Mouse (Mus musculus): Measurements from ENCODE around the gene Tbrg1. TPM values are rescaled to one million over a fixed set of nuclear protein-coding genes. Genes with fewer than 3 reads are reported as not detected.
A peak's percentile ranks its signal among the peaks of the same experiment; 100 is the strongest.

Tbrg1 gene
- polyA plus RNA-seq, 1 experiment from 2014 or later: 139 TPM

GRCm38 (mm10) chr9:37659413-37659812 is 2.3 kb upstream of the Tbrg1 start:
- no peak overlapping the region for H3K4me3 ChIP-seq (replicated peaks)
- WGBS: 78% methylated on average over 6 of the region's 6 CpGs
- H3K4me1 ChIP-seq: peaks cover 4% of the 10 kb centered on the region; the same call in 1 of the 2 replicates
- no peak overlapping the region for H3K4me2 ChIP-seq
- no peak overlapping the region for H3K27ac ChIP-seq
- ATAC-seq (ENCODE audit: insufficient read depth, low FRiP score, low read depth): no peak
- H3K9ac ChIP-seq: no peak overlapping the region
- H3K36me3 ChIP-seq: 0 out of 2 replicates have a peak, but pooled peaks cover under 1% of the 10 kb centered on the region
- H3K27me3 ChIP-seq (replicated peaks): no peaks in the 10 kb centered on the region
- H3K9me3 ChIP-seq: no peaks in the 10 kb centered on the region

- WGBS: under 1% methylated on average over 10 of the region's 10 CpGs
- H3K9me3 ChIP-seq: no peaks in the 10 kb centered on the region
- peak overlapping the region; percentile 85 for H3K4me3 ChIP-seq (replicated peaks)
- ATAC-seq (ENCODE audit: insufficient read depth, low FRiP score, low read depth): 0 out of 2 replicates have a peak, but pooled peaks have one; percentile 25
- H3K4me1 ChIP-seq: peaks cover 4% of the 10 kb centered on the region; the same call in 1 of the 2 replicates
- H3K27me3 ChIP-seq (replicated peaks): no peaks in the 10 kb centered on the region
- H3K27ac ChIP-seq: peak overlapping the region; percentile 96
- H3K4me2 ChIP-seq: peak overlapping the region; percentile 66
- peaks cover 20% of the 10 kb centered on the region for H3K36me3 ChIP-seq
- H3K9ac ChIP-seq: peak overlapping the region; percentile 76
These were observed 652 bp downstream of the Tbrg1 start for GRCm38 (mm10) chr9:37656439-37656881.

- Histone ChIP-seq H3K4me3 (replicated peaks) (peak overlapping the region; percentile 85), H3K27me3 (replicated peaks) (no peaks in the 10 kb centered on the region), H3K4me1 (peaks cover 4% of the 10 kb centered on the region; the same call in 1 of the 2 replicates), H3K4me2 (peak overlapping the region; percentile 66), H3K27ac (peak overlapping the region; percentile 96; the same call in 1 of the 2 replicates), H3K36me3 (peaks cover 25% of the 10 kb centered on the region), H3K9ac (peak overlapping the region; percentile 76; the same call in 1 of the 2 replicates), H3K9me3 (no peaks in the 10 kb centered on the region)
- WGBS: 52% methylated on average over 8 of the region's 8 CpGs
- ATAC-seq (ENCODE audit: insufficient read depth, low FRiP score, low read depth): no peak
These were observed 1.2 kb downstream of the Tbrg1 start for GRCm38 (mm10) chr9:37655961-37656360.

GRCm38 (mm10) chr9:37653836-37654235 is 3.3 kb downstream of the Tbrg1 start:
- H3K4me2 ChIP-seq: no peak overlapping the region
- H3K4me1 ChIP-seq: peaks cover 4% of the 10 kb centered on the region; the same call in 1 of the 2 replicates
- ATAC-seq (ENCODE audit: insufficient read depth, low FRiP score, low read depth): no peak
- H3K4me3 ChIP-seq (replicated peaks): no peak overlapping the region
- H3K9ac ChIP-seq: no peak overlapping the region
- no peaks in the 10 kb centered on the region for H3K9me3 ChIP-seq
- no peak overlapping the region for H3K27ac ChIP-seq
- peaks cover 44% of the 10 kb centered on the region for H3K36me3 ChIP-seq
- WGBS: 82% methylated on average over 5 of the region's 5 CpGs
- H3K27me3 ChIP-seq (replicated peaks): no peaks in the 10 kb centered on the region

GRCm38 (mm10) chr9:37650639-37651038 is 6.5 kb downstream of the Tbrg1 start:
- no peak overlapping the region for H3K27ac ChIP-seq
- H3K27me3 ChIP-seq (replicated peaks): no peaks in the 10 kb centered on the region
- peaks cover 53% of the 10 kb centered on the region for H3K36me3 ChIP-seq
- H3K9me3 ChIP-seq: no peaks in the 10 kb centered on the region
- H3K9ac ChIP-seq: no peak overlapping the region
- no peak overlapping the region for H3K4me2 ChIP-seq
- no peak for ATAC-seq (ENCODE audit: insufficient read depth, low FRiP score, low read depth)
- H3K4me3 ChIP-seq (replicated peaks): no peak overlapping the region
- 91% methylated on average over 5 of the region's 5 CpGs for WGBS
- H3K4me1 ChIP-seq: peaks cover 4% of the 10 kb centered on the region; the same call in 1 of the 2 replicates

- Histone ChIP-seq H3K4me3 (replicated peaks) (no peak overlapping the region), H3K9ac (no peak overlapping the region), H3K4me2 (no peak overlapping the region), H3K36me3 (peaks cover 31% of the 10 kb centered on the region), H3K27ac (no peak overlapping the region), H3K27me3 (replicated peaks) (no peaks in the 10 kb centered on the region), H3K9me3 (no peaks in the 10 kb centered on the region), H3K4me1 (no peaks in the 10 kb centered on the region)
- ATAC-seq (ENCODE audit: insufficient read depth, low FRiP score, low read depth): no peak
- WGBS: 81% methylated on average over 3 of the region's 3 CpGs
These were observed 10.9 kb downstream of the Tbrg1 start for GRCm38 (mm10) chr9:37646246-37646645.

- H3K9me3 ChIP-seq: no peaks in the 10 kb centered on the region
- H3K36me3 ChIP-seq: no peaks in the 10 kb centered on the region
- no peaks in the 10 kb centered on the region for H3K4me1 ChIP-seq
- 81% methylated on average over 3 of the region's 3 CpGs for WGBS
- H3K4me2 ChIP-seq: no peak overlapping the region
- H3K4me3 ChIP-seq (replicated peaks): no peak overlapping the region
- no peak for ATAC-seq (ENCODE audit: insufficient read depth, low FRiP score, low read depth)
- H3K27ac ChIP-seq: no peak overlapping the region
- H3K27me3 ChIP-seq (replicated peaks): no peaks in the 10 kb centered on the region
- no peak overlapping the region for H3K9ac ChIP-seq
These were observed 18.4 kb downstream of the Tbrg1 start for GRCm38 (mm10) chr9:37638721-37639120.

GRCm38 (mm10) chr9:37636800-37637542 is 20.1 kb downstream of the Tbrg1 start:
- Histone ChIP-seq H3K4me2 (no peak overlapping the region), H3K9ac (no peak overlapping the region), H3K27me3 (replicated peaks) (no peaks in the 10 kb centered on the region), H3K4me1 (no peaks in the 10 kb centered on the region), H3K36me3 (no peaks in the 10 kb centered on the region), H3K27ac (no peak overlapping the region), H3K9me3 (no peaks in the 10 kb centered on the region), H3K4me3 (replicated peaks) (no peak overlapping the region)
- no peak for ATAC-seq (ENCODE audit: insufficient read depth, low FRiP score, low read depth)
- 46% methylated on average over 6 of the region's 6 CpGs for WGBS

- Histone ChIP-seq H3K9me3 (no peaks in the 10 kb centered on the region), H3K4me1 (no peaks in the 10 kb centered on the region), H3K27me3 (replicated peaks) (no peaks in the 10 kb centered on the region), H3K4me2 (no peak overlapping the region), H3K36me3 (no peaks in the 10 kb centered on the region), H3K27ac (no peak overlapping the region), H3K9ac (no peak overlapping the region), H3K4me3 (replicated peaks) (no peak overlapping the region)
- ATAC-seq (ENCODE audit: insufficient read depth, low FRiP score, low read depth): no peak
- 20% methylated on average over 7 of the region's 7 CpGs for WGBS
These were observed 20.8 kb downstream of the Tbrg1 start for GRCm38 (mm10) chr9:37636335-37636734.

GRCm38 (mm10) chr9:37634269-37634668 is 22.8 kb downstream of the Tbrg1 start:
- Histone ChIP-seq H3K27ac (no peak overlapping the region), H3K27me3 (replicated peaks) (no peaks in the 10 kb centered on the region), H3K4me2 (no peak overlapping the region), H3K4me3 (replicated peaks) (no peak overlapping the region), H3K4me1 (no peaks in the 10 kb centered on the region), H3K9ac (no peak overlapping the region), H3K9me3 (no peaks in the 10 kb centered on the region), H3K36me3 (no peaks in the 10 kb centered on the region)
- ATAC-seq (ENCODE audit: insufficient read depth, low FRiP score, low read depth): no peak
- 87% methylated on average over 3 of the region's 3 CpGs for WGBS

- no peak for ATAC-seq (ENCODE audit: insufficient read depth, low FRiP score, low read depth)
- Histone ChIP-seq H3K36me3 (no peaks in the 10 kb centered on the region), H3K4me1 (no peaks in the 10 kb centered on the region), H3K9me3 (no peaks in the 10 kb centered on the region), H3K27ac (no peak overlapping the region), H3K4me2 (no peak overlapping the region), H3K27me3 (replicated peaks) (no peaks in the 10 kb centered on the region), H3K9ac (no peak overlapping the region), H3K4me3 (replicated peaks) (no peak overlapping the region)
- WGBS: 54% methylated on average over 2 of the region's 2 CpGs
These were observed 24.8 kb downstream of the Tbrg1 start for GRCm38 (mm10) chr9:37632305-37632704.

GRCm38 (mm10) chr9:37629941-37630340 is 27.2 kb downstream of the Tbrg1 start:
- no peak for ATAC-seq (ENCODE audit: insufficient read depth, low FRiP score, low read depth)
- Histone ChIP-seq H3K27me3 (replicated peaks) (no peaks in the 10 kb centered on the region), H3K36me3 (no peaks in the 10 kb centered on the region), H3K9ac (no peak overlapping the region), H3K4me3 (replicated peaks) (no peak overlapping the region), H3K9me3 (no peaks in the 10 kb centered on the region), H3K4me1 (no peaks in the 10 kb centered on the region), H3K4me2 (no peak overlapping the region), H3K27ac (no peak overlapping the region)
- WGBS: 80% methylated on average over 2 of the region's 2 CpGs

Data from stomach, embryonic 15.5 days (tissue).